In genomic region chr15:86231170-86231569, GRCm38 (mm10) we compare ENCODE assay signal across 20 mouse cellular contexts.
"Had no signal": no experiment of that assay in that cellular context is flagged by ENCODE, and none has a peak within 500 bp of the region (broad histone marks: within the 10 kb centered on the region; RNA-seq: fewer than 3 reads in every experiment).

No protein-coding gene starts in this region.

- H3K4me3 ChIP-seq: heart, adult 2 months; heart, embryonic 13.5 days; heart, embryonic 15.5 days; hindbrain, embryonic 13.5 days; hindbrain, embryonic 15.5 days; kidney, embryonic 15.5 days; limb, embryonic 13.5 days; limb, embryonic 15.5 days; liver, embryonic 12.5 days had no signal

- H3K9me3 ChIP-seq: heart, embryonic 13.5 days; heart, embryonic 15.5 days; hindbrain, embryonic 13.5 days; hindbrain, embryonic 15.5 days; kidney, embryonic 15.5 days; limb, embryonic 13.5 days; limb, embryonic 15.5 days; liver, embryonic 12.5 days had no signal

- DNase-seq: gastrocnemius, postnatal 14 days; gastrocnemius, postnatal 36 days; heart, adult 2 months; heart, postnatal 14 days; heart, postnatal 36 days; layer of hippocampus, adult 9-11 months; layer of hippocampus, postnatal 36 days had no signal

- H3K36me3 ChIP-seq: heart, embryonic 15.5 days; hindbrain, embryonic 15.5 days had no signal

- H3K9ac ChIP-seq: heart, embryonic 13.5 days; heart, embryonic 15.5 days; hindbrain, embryonic 13.5 days; hindbrain, embryonic 15.5 days; kidney, embryonic 15.5 days; limb, embryonic 13.5 days; limb, embryonic 15.5 days; liver, embryonic 12.5 days; liver, embryonic 14.5 days had no signal

- H3K27ac ChIP-seq: heart, adult 2 months; heart, embryonic 13.5 days; heart, embryonic 15.5 days; hindbrain, embryonic 13.5 days; hindbrain, embryonic 15.5 days; hindbrain, postnatal 0 days; kidney, embryonic 15.5 days; kidney, postnatal 0 days; limb, embryonic 13.5 days; limb, embryonic 15.5 days; liver, embryonic 12.5 days; liver, embryonic 14.5 days had no signal

- H3K27me3 ChIP-seq: heart, embryonic 13.5 days; heart, embryonic 15.5 days; hindbrain, embryonic 13.5 days; hindbrain, embryonic 15.5 days; kidney, embryonic 15.5 days; limb, embryonic 13.5 days; limb, embryonic 15.5 days; liver, embryonic 12.5 days had no signal

- ATAC-seq: intestine, embryonic 16.5 days; liver, embryonic 12.5 days had no signal

- H3K4me2 ChIP-seq: heart, embryonic 11.5 days; heart, embryonic 13.5 days; heart, embryonic 15.5 days; hindbrain, embryonic 13.5 days; hindbrain, embryonic 15.5 days; kidney, embryonic 15.5 days; limb, embryonic 13.5 days; limb, embryonic 15.5 days; liver, embryonic 12.5 days had no signal
